Mouse (Mus musculus) liver, postnatal 0 days (tissue): ENCODE results near the gene Rbms3.

Experiments
- CTCF ChIP-seq: sonication (generic); IDR thresholded peaks from 2 replicates; pipeline ENCODE4 v1.5.1; 2016; ENCODE audit warnings: antibody characterized with exemption, low read depth
- EP300 ChIP-seq: IDR thresholded peaks from 2 replicates; pipeline ENCODE4 v1.6.1; 2016; ENCODE audit warnings: antibody characterized with exemption, low read depth, mild to moderate bottlenecking

GRCm38 (mm10) chr9:117210344-117210743, 419.4 kb downstream of the Rbms3 start:
- TF ChIP-seq CTCF (no peak), EP300 (no peak)
